Mouse (Mus musculus) midbrain, embryonic 15.5 days (tissue): Measurements from ENCODE around the gene Rrm1. TPM values are rescaled to one million over a fixed set of nuclear protein-coding genes. Genes with fewer than 3 reads are reported as not detected.
A peak's percentile ranks its signal among the peaks of the same experiment; 100 is the strongest.

Experiments used
- ATAC-seq: fragments of 200-750 bp; cut with Nextera tagmentation; replicated peaks from 2 replicates; pipeline ENCODE4 v1.8.0; 2017; ENCODE audit warnings: moderate TSS enrichment
- H3K27ac ChIP-seq: fragments of 300-500 bp; sonication (generic); 2 replicates; pipeline ENCODE4 v1.5.1; 2015; ENCODE audit warnings: mild to moderate bottlenecking, inconsistent platforms
- H3K27me3 ChIP-seq: fragments of 300-500 bp; sonication (generic); replicated peaks from 2 replicates; pipeline ENCODE4 v1.6.1; 2015; ENCODE audit warnings: inconsistent platforms
- H3K36me3 ChIP-seq: fragments of 300-500 bp; sonication (generic); replicated peaks from 2 replicates; pipeline ENCODE4 v1.6.1; 2015; ENCODE audit warnings: inconsistent platforms
- H3K4me1 ChIP-seq: fragments of 300-500 bp; sonication (generic); 2 replicates; pipeline ENCODE4 v1.6.1; 2015; ENCODE audit warnings: inconsistent platforms
- H3K4me2 ChIP-seq: fragments of 300-500 bp; sonication (generic); 2 replicates; pipeline ENCODE4 v1.6.1; 2015; ENCODE audit warnings: inconsistent platforms, mild to moderate bottlenecking, moderate library complexity
- H3K4me3 ChIP-seq: fragments of 300-500 bp; sonication (generic); 2 replicates; pipeline ENCODE4 v1.5.1; 2015; ENCODE audit warnings: mild to moderate bottlenecking, inconsistent platforms
- H3K9ac ChIP-seq: fragments of 300-500 bp; sonication (generic); 2 replicates; pipeline ENCODE4 v1.6.1; 2015; ENCODE audit warnings: mild to moderate bottlenecking, inconsistent platforms
- H3K9me3 ChIP-seq: fragments of 300-500 bp; sonication (generic); 2 replicates; pipeline ENCODE4 v1.6.1; 2016; ENCODE audit warnings: inconsistent platforms
- WGBS: fragments of 180-500 bp; shearing (Covaris S2); methylation state at CpG from one replicate; pipeline ENCODE4 v1.1.7; 2015; ENCODE audit warnings: mixed read lengths; 5-methylcytosine and 5-hydroxymethylcytosine counted together
- polyA plus RNA-seq: library from polyadenylated mRNA; unstranded; fragments of >200 nt; fragmentation: Nextera tagmentation; extraction: Ambion mirVana; gene quantifications from 2 replicates; pipeline ENCODE4 v1.2.1, GENCODE M21; 2015

Rrm1 gene
- polyA plus RNA-seq, 1 experiment from 2014 or later, result 44.7 TPM

- no peak overlapping the region for H3K9ac ChIP-seq
- no peaks in the 10 kb centered on the region for H3K36me3 ChIP-seq
- H3K27me3 ChIP-seq, result no peaks in the 10 kb centered on the region
- 90% methylated on average over 2 of the region's 2 CpGs for WGBS
- H3K4me3 ChIP-seq, result no peak overlapping the region
- no peaks in the 10 kb centered on the region for H3K9me3 ChIP-seq
- H3K27ac ChIP-seq, result no peak overlapping the region
- H3K4me1 ChIP-seq, result no peaks in the 10 kb centered on the region
- no peak for ATAC-seq
- H3K4me2 ChIP-seq, result no peak overlapping the region
Measured at GRCm38 (mm10) chr7:102434344-102434743, 7.2 kb upstream of the Rrm1 start.

GRCm38 (mm10) chr7:102440822-102441656 is 456 bp upstream of the Rrm1 start:
- Histone ChIP-seq H3K9me3 (no peaks in the 10 kb centered on the region), H3K27me3 (no peaks in the 10 kb centered on the region), H3K4me1 (peaks cover 17% of the 10 kb centered on the region), H3K9ac (no peak overlapping the region; the same call in 1 of the 2 replicates), H3K36me3 (no peaks in the 10 kb centered on the region), H3K4me3 (peak overlapping the region; percentile 76), H3K4me2 (peak overlapping the region; percentile 87), H3K27ac (peak overlapping the region; percentile 54; the same call in 1 of the 2 replicates)
- WGBS, result 56% methylated on average over 15 of the region's 15 CpGs
- ATAC-seq, result peak; percentile 41

- no peak overlapping the region for H3K27ac ChIP-seq
- H3K4me2 ChIP-seq, result peak overlapping the region; percentile 87
- WGBS, result 1% methylated on average over 4 of the region's 4 CpGs
- H3K4me3 ChIP-seq, result peak overlapping the region; percentile 76
- peaks cover 17% of the 10 kb centered on the region for H3K4me1 ChIP-seq
- no peak for ATAC-seq
- H3K27me3 ChIP-seq, result no peaks in the 10 kb centered on the region
- H3K9ac ChIP-seq, result peak overlapping the region; percentile 67
- H3K36me3 ChIP-seq, result peaks cover 7% of the 10 kb centered on the region
- H3K9me3 ChIP-seq, result no peaks in the 10 kb centered on the region
Measured at GRCm38 (mm10) chr7:102442432-102442831, 937 bp downstream of the Rrm1 start.

- no peaks in the 10 kb centered on the region for H3K27me3 ChIP-seq
- no peak overlapping the region for H3K27ac ChIP-seq
- H3K4me1 ChIP-seq, result peaks cover 17% of the 10 kb centered on the region
- no peaks in the 10 kb centered on the region for H3K9me3 ChIP-seq
- no peak for ATAC-seq
- H3K36me3 ChIP-seq, result peaks cover 11% of the 10 kb centered on the region
- H3K4me2 ChIP-seq, result no peak overlapping the region
- WGBS, result 90% methylated on average over 2 of the region's 2 CpGs
- no peak overlapping the region for H3K9ac ChIP-seq
- H3K4me3 ChIP-seq, result no peak overlapping the region
Measured at GRCm38 (mm10) chr7:102444301-102444700, 2.8 kb downstream of the Rrm1 start.

GRCm38 (mm10) chr7:102446438-102446837 is 4.9 kb downstream of the Rrm1 start:
- Histone ChIP-seq H3K36me3 (peaks cover 16% of the 10 kb centered on the region), H3K9ac (no peak overlapping the region), H3K4me3 (no peak overlapping the region), H3K4me2 (no peak overlapping the region), H3K27me3 (no peaks in the 10 kb centered on the region), H3K27ac (no peak overlapping the region), H3K9me3 (no peaks in the 10 kb centered on the region), H3K4me1 (peaks cover 17% of the 10 kb centered on the region)
- 95% methylated on average over 9 of the region's 9 CpGs for WGBS
- ATAC-seq, result no peak

- WGBS, result 78% methylated on average over 5 of the region's 5 CpGs
- no peaks in the 10 kb centered on the region for H3K9me3 ChIP-seq
- no peak for ATAC-seq
- H3K4me2 ChIP-seq, result no peak overlapping the region
- H3K36me3 ChIP-seq, result peaks cover 49% of the 10 kb centered on the region
- H3K27me3 ChIP-seq, result no peaks in the 10 kb centered on the region
- H3K4me3 ChIP-seq, result no peak overlapping the region
- H3K4me1 ChIP-seq, result no peaks in the 10 kb centered on the region
- no peak overlapping the region for H3K9ac ChIP-seq
- H3K27ac ChIP-seq, result no peak overlapping the region
Measured at GRCm38 (mm10) chr7:102458618-102459380, 17.3 kb downstream of the Rrm1 start.

GRCm38 (mm10) chr7:102467566-102467965 is 26.1 kb downstream of the Rrm1 start:
- no peaks in the 10 kb centered on the region for H3K27me3 ChIP-seq
- ATAC-seq, result no peak
- no peak overlapping the region for H3K9ac ChIP-seq
- H3K4me1 ChIP-seq, result no peaks in the 10 kb centered on the region
- H3K9me3 ChIP-seq, result no peaks in the 10 kb centered on the region
- H3K27ac ChIP-seq, result no peak overlapping the region
- H3K4me3 ChIP-seq, result no peak overlapping the region
- no peak overlapping the region for H3K4me2 ChIP-seq
- peaks cover 34% of the 10 kb centered on the region for H3K36me3 ChIP-seq
- WGBS, result 86% methylated on average over 8 of the region's 8 CpGs

- no peaks in the 10 kb centered on the region for H3K27me3 ChIP-seq
- no peak overlapping the region for H3K27ac ChIP-seq
- H3K9ac ChIP-seq, result no peak overlapping the region
- no peaks in the 10 kb centered on the region for H3K9me3 ChIP-seq
- ATAC-seq, result no peak
- no peak overlapping the region for H3K4me3 ChIP-seq
- WGBS, result 67% methylated on average over 5 of the region's 5 CpGs
- H3K4me2 ChIP-seq, result no peak overlapping the region
- H3K36me3 ChIP-seq, result peaks cover 8% of the 10 kb centered on the region
- no peaks in the 10 kb centered on the region for H3K4me1 ChIP-seq
Measured at GRCm38 (mm10) chr7:102472675-102473074, 31.2 kb downstream of the Rrm1 start.

GRCm38 (mm10) chr7:102476601-102477000 is 35.1 kb downstream of the Rrm1 start:
- no peaks in the 10 kb centered on the region for H3K36me3 ChIP-seq
- no peak overlapping the region for H3K9ac ChIP-seq
- H3K9me3 ChIP-seq, result no peaks in the 10 kb centered on the region
- H3K27ac ChIP-seq, result no peak overlapping the region
- ATAC-seq, result no peak
- H3K4me1 ChIP-seq, result no peaks in the 10 kb centered on the region
- no peak overlapping the region for H3K4me2 ChIP-seq
- WGBS, result 96% methylated on average over 5 of the region's 5 CpGs
- no peak overlapping the region for H3K4me3 ChIP-seq
- H3K27me3 ChIP-seq, result no peaks in the 10 kb centered on the region

- H3K4me2 ChIP-seq, result no peak overlapping the region
- no peaks in the 10 kb centered on the region for H3K36me3 ChIP-seq
- H3K27ac ChIP-seq, result no peak overlapping the region
- no peak overlapping the region for H3K9ac ChIP-seq
- no peaks in the 10 kb centered on the region for H3K27me3 ChIP-seq
- H3K4me3 ChIP-seq, result no peak overlapping the region
- H3K9me3 ChIP-seq, result no peaks in the 10 kb centered on the region
- 64% methylated on average over 11 of the region's 11 CpGs for WGBS
- no peak for ATAC-seq
- H3K4me1 ChIP-seq, result no peaks in the 10 kb centered on the region
Measured at GRCm38 (mm10) chr7:102477377-102477776, 35.9 kb downstream of the Rrm1 start.

GRCm38 (mm10) chr7:102478425-102478824 is 36.9 kb downstream of the Rrm1 start:
- Histone ChIP-seq H3K4me1 (no peaks in the 10 kb centered on the region), H3K27ac (no peak overlapping the region), H3K27me3 (no peaks in the 10 kb centered on the region), H3K9ac (no peak overlapping the region), H3K4me3 (no peak overlapping the region), H3K4me2 (no peak overlapping the region), H3K9me3 (no peaks in the 10 kb centered on the region), H3K36me3 (no peaks in the 10 kb centered on the region)
- 95% methylated on average over 4 of the region's 4 CpGs for WGBS
- no peak for ATAC-seq

GRCm38 (mm10) chr7:102478926-102479325 is 37.4 kb downstream of the Rrm1 start:
- no peaks in the 10 kb centered on the region for H3K27me3 ChIP-seq
- 92% methylated on average over 3 of the region's 3 CpGs for WGBS
- no peak overlapping the region for H3K27ac ChIP-seq
- no peak overlapping the region for H3K4me2 ChIP-seq
- no peak overlapping the region for H3K9ac ChIP-seq
- H3K9me3 ChIP-seq, result no peaks in the 10 kb centered on the region
- H3K4me1 ChIP-seq, result no peaks in the 10 kb centered on the region
- no peak for ATAC-seq
- no peak overlapping the region for H3K4me3 ChIP-seq
- no peaks in the 10 kb centered on the region for H3K36me3 ChIP-seq
